Mouse (Mus musculus) midbrain, embryonic 15.5 days (tissue): ENCODE data around the gene Zfand6. TPM values are rescaled to one million over a fixed set of nuclear protein-coding genes. Genes with fewer than 3 reads are reported as not detected.
A peak's percentile ranks its signal among the peaks of the same experiment; 100 is the strongest.

ENCODE experiments used
- ATAC-seq: fragments of 200-750 bp; cut with Nextera tagmentation; replicated peaks from 2 replicates; pipeline ENCODE4 v1.8.0; 2017; ENCODE audit warnings: moderate TSS enrichment
- H3K27ac ChIP-seq: fragments of 300-500 bp; sonication (generic); 2 replicates; pipeline ENCODE4 v1.5.1; 2015; ENCODE audit warnings: mild to moderate bottlenecking, inconsistent platforms
- H3K27me3 ChIP-seq: fragments of 300-500 bp; sonication (generic); replicated peaks from 2 replicates; pipeline ENCODE4 v1.6.1; 2015; ENCODE audit warnings: inconsistent platforms
- H3K36me3 ChIP-seq: fragments of 300-500 bp; sonication (generic); replicated peaks from 2 replicates; pipeline ENCODE4 v1.6.1; 2015; ENCODE audit warnings: inconsistent platforms
- H3K4me1 ChIP-seq: fragments of 300-500 bp; sonication (generic); 2 replicates; pipeline ENCODE4 v1.6.1; 2015; ENCODE audit warnings: inconsistent platforms
- H3K4me2 ChIP-seq: fragments of 300-500 bp; sonication (generic); 2 replicates; pipeline ENCODE4 v1.6.1; 2015; ENCODE audit warnings: inconsistent platforms, mild to moderate bottlenecking, moderate library complexity
- H3K4me3 ChIP-seq: fragments of 300-500 bp; sonication (generic); 2 replicates; pipeline ENCODE4 v1.5.1; 2015; ENCODE audit warnings: mild to moderate bottlenecking, inconsistent platforms
- H3K9ac ChIP-seq: fragments of 300-500 bp; sonication (generic); 2 replicates; pipeline ENCODE4 v1.6.1; 2015; ENCODE audit warnings: mild to moderate bottlenecking, inconsistent platforms
- H3K9me3 ChIP-seq: fragments of 300-500 bp; sonication (generic); 2 replicates; pipeline ENCODE4 v1.6.1; 2016; ENCODE audit warnings: inconsistent platforms
- WGBS: fragments of 180-500 bp; shearing (Covaris S2); methylation state at CpG from one replicate; pipeline ENCODE4 v1.1.7; 2015; ENCODE audit warnings: mixed read lengths; 5-methylcytosine and 5-hydroxymethylcytosine counted together
- polyA plus RNA-seq: library from polyadenylated mRNA; unstranded; fragments of >200 nt; fragmentation: Nextera tagmentation; extraction: Ambion mirVana; gene quantifications from 2 replicates; pipeline ENCODE4 v1.2.1, GENCODE M21; 2015

The Zfand6 gene
- polyA plus RNA-seq: 171 and 178 TPM in 2 replicates

DNA sequence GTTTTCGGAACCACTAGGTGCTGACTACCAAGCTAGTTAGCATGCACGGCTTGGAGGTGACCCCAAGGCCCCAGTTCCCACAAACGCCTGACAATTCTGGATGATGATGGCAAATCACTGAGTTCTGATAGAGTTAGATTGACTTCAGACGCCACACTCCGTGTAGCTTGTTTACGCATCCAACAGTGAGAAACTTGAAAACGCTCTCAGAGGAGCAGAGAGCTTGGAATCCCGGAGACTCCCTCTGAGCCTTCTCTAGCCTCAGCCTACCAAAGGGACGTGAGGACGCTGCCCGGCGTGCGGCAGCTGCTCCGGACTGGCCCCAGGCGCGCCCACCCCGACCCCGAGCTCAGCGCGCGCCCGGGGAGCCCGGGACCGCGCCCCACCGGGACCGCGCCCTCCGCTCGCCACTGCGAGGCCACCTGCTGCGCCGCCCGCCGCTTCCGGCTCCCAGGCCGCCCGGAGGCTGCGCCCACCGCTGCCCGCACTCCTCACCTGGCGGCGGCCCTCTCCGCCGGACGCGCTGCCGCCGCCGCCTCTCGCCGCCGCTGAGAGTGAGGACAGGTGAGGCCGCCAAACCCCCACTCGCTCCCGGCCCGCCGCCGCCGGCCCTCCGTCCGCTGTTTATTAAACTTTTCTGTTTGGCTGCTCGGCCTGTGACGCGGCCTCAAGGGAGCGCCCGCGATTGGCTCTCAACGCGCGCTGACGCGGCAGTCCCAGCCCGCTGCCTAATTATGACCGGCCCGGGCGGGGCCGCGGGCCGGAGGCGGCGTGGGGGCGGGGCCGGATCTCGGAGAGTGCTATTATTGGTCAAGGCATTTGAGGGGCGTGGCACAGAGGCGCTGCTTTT, at the start of gene Zfand6:
Gene Zfand6, minus strand, starts transcription at position 709 of the 850 bp plus-strand sequence.
- Histone ChIP-seq H3K27me3 (no peaks in the 10 kb centered on the region), H3K36me3 (no peaks in the 10 kb centered on the region), H3K9ac (peak within 1 kb of the TSS; percentile 56), H3K4me3 (peak within 1 kb of the TSS; percentile 80), H3K27ac (peak within 1 kb of the TSS; percentile 58), H3K4me1 (0 out of 2 replicates have a peak, but pooled peaks cover 6% of the 10 kb centered on the region), H3K9me3 (no peaks in the 10 kb centered on the region), H3K4me2 (peak within 1 kb of the TSS; percentile 72)
- peak; percentile 99 for ATAC-seq
- WGBS: under 1% methylated on average over 84 of the region's 87 CpGs

DNA sequence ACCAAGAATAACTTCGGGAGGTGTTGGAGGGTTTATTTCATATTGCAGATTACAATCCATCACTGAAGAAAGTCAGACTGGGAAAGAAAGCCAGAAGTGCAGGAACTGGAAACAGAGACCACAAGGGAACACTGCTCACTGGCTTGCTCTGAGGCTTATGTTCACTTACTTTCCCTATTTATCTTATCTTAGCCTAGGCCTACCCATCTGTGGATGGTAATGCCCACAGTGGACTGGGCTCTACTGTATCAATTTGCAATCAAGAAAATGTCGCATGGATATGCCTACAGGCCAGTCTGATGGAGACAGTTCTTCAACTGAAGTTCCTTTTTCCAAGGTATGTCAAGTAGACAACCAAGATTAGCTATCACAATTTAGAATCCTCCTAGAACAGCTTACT, 47.0 kb upstream of the Zfand6 start:
- Histone ChIP-seq H3K4me2 (no peak overlapping the region), H3K27me3 (no peaks in the 10 kb centered on the region), H3K27ac (no peak overlapping the region), H3K4me1 (no peaks in the 10 kb centered on the region), H3K9ac (no peak overlapping the region), H3K4me3 (no peak overlapping the region), H3K36me3 (no peaks in the 10 kb centered on the region), H3K9me3 (no peaks in the 10 kb centered on the region)
- WGBS: 92% methylated on average over 2 of the region's 2 CpGs
- ATAC-seq: no peak

GRCm38 (mm10) chr7:84733038-84733437, 43.3 kb upstream of the Zfand6 start:
- no peaks in the 10 kb centered on the region for H3K36me3 ChIP-seq
- 73% methylated on average over 1 of the region's 1 CpGs for WGBS
- no peak for ATAC-seq

DNA sequence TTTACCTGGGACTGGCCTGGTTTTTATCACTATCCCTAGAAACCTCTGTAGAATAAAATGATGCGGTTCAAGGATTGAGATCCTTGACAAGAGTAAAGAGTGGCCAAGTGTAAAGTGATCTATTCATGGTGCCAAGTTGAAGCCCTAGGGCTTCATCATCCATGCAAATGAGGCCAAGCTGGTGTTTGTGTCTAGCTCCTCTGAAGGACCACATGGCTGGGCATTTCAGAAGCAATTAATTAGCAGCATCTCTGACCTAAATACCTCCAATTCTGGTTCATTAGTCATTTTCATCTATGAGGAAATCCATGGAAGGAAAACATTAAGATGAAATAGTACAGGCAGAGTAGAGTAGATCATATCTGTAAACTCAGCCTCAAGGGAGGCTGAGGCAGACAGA, 42.3 kb upstream of the Zfand6 start:
- no peak overlapping the region for H3K9ac ChIP-seq
- H3K27me3 ChIP-seq: no peaks in the 10 kb centered on the region
- H3K9me3 ChIP-seq: no peaks in the 10 kb centered on the region
- H3K36me3 ChIP-seq: no peaks in the 10 kb centered on the region
- no peak overlapping the region for H3K4me2 ChIP-seq
- no peak overlapping the region for H3K4me3 ChIP-seq
- 88% methylated on average over 1 of the region's 1 CpGs for WGBS
- H3K27ac ChIP-seq: no peak overlapping the region
- no peak for ATAC-seq
- no peaks in the 10 kb centered on the region for H3K4me1 ChIP-seq

More at GRCm38 (mm10) chr7:84733038-84733437, 43.3 kb upstream of the Zfand6 start:
- no peaks in the 10 kb centered on the region for H3K9me3 ChIP-seq
- H3K4me2 ChIP-seq: no peak overlapping the region
- H3K4me1 ChIP-seq: no peaks in the 10 kb centered on the region
- no peaks in the 10 kb centered on the region for H3K27me3 ChIP-seq
- no peak overlapping the region for H3K4me3 ChIP-seq
- H3K9ac ChIP-seq: no peak overlapping the region
- no peak overlapping the region for H3K27ac ChIP-seq

- Histone ChIP-seq H3K36me3 (no peaks in the 10 kb centered on the region), H3K4me3 (no peak overlapping the region), H3K9me3 (no peaks in the 10 kb centered on the region), H3K27ac (no peak overlapping the region), H3K27me3 (no peaks in the 10 kb centered on the region), H3K4me2 (no peak overlapping the region), H3K9ac (no peak overlapping the region), H3K4me1 (no peaks in the 10 kb centered on the region)
- 85% methylated on average over 3 of the region's 3 CpGs for WGBS
- no peak for ATAC-seq
Measured at GRCm38 (mm10) chr7:84731076-84731475, 41.3 kb upstream of the Zfand6 start.

GRCm38 (mm10) chr7:84722804-84723459, 33.2 kb upstream of the Zfand6 start:
- Histone ChIP-seq H3K9ac (no peak overlapping the region), H3K4me2 (no peak overlapping the region), H3K27ac (no peak overlapping the region), H3K27me3 (no peaks in the 10 kb centered on the region), H3K4me3 (no peak overlapping the region), H3K4me1 (no peaks in the 10 kb centered on the region), H3K9me3 (no peaks in the 10 kb centered on the region), H3K36me3 (no peaks in the 10 kb centered on the region)
- ATAC-seq: no peak
- WGBS: 77% methylated on average over 7 of the region's 7 CpGs

- no peaks in the 10 kb centered on the region for H3K9me3 ChIP-seq
- no peak overlapping the region for H3K27ac ChIP-seq
- H3K36me3 ChIP-seq: no peaks in the 10 kb centered on the region
- no peaks in the 10 kb centered on the region for H3K27me3 ChIP-seq
- no peaks in the 10 kb centered on the region for H3K4me1 ChIP-seq
- H3K4me2 ChIP-seq: no peak overlapping the region
- H3K4me3 ChIP-seq: no peak overlapping the region
- no peak for ATAC-seq
- H3K9ac ChIP-seq: no peak overlapping the region
Measured at GRCm38 (mm10) chr7:84710287-84710958, 20.7 kb upstream of the Zfand6 start.

- H3K27me3 ChIP-seq: no peaks in the 10 kb centered on the region
- no peak overlapping the region for H3K4me3 ChIP-seq
- no peak overlapping the region for H3K4me2 ChIP-seq
- 85% methylated on average over 3 of the region's 3 CpGs for whole genome bisulfite sequencing
- H3K36me3 ChIP-seq: no peaks in the 10 kb centered on the region
- no peak for ATAC-seq
- H3K9me3 ChIP-seq: no peaks in the 10 kb centered on the region
- H3K4me1 ChIP-seq: no peaks in the 10 kb centered on the region
- no peak overlapping the region for H3K9ac ChIP-seq
- H3K27ac ChIP-seq: no peak overlapping the region
Measured at GRCm38 (mm10) chr7:84706877-84707276, 17.1 kb upstream of the Zfand6 start.

DNA sequence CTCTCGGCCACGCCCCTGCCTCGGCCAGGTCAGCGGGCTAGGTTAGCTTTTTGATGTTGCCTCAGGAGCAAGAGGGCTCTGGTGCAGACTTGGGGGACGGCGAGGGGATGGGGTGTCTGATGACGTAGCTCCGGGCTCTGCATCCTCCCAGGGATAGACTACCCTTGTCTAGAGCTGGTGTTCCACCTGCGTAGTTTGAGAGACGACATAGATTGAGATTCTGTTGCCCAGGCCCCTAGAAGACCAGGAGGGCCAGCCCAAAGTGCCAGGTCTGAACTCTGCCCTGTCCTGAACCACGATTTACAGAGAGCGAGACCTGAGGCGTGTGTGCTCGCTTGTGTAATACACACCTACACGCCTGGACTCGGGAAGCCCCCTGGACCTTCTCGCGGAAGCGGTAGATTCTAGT, 346 bp upstream of the Zfand6 start:
- Histone ChIP-seq H3K27ac (peak overlapping the region; percentile 20; the same call in 1 of the 2 replicates), H3K36me3 (no peaks in the 10 kb centered on the region), H3K4me2 (peak overlapping the region; percentile 72), H3K9me3 (no peaks in the 10 kb centered on the region), H3K27me3 (no peaks in the 10 kb centered on the region), H3K4me3 (peak overlapping the region; percentile 80), H3K9ac (peak overlapping the region; percentile 38), H3K4me1 (0 out of 2 replicates have a peak, but pooled peaks cover 6% of the 10 kb centered on the region)
- WGBS: 4% methylated on average over 19 of the region's 19 CpGs
- peak; percentile 95 for ATAC-seq

- no peak for ATAC-seq
- no peak overlapping the region for H3K9ac ChIP-seq
- H3K4me1 ChIP-seq: 0 out of 2 replicates have a peak, but pooled peaks cover 6% of the 10 kb centered on the region
- H3K27me3 ChIP-seq: no peaks in the 10 kb centered on the region
- H3K4me2 ChIP-seq: 0 out of 2 replicates have a peak overlapping the region, but pooled peaks have one; percentile 72
- H3K36me3 ChIP-seq: no peaks in the 10 kb centered on the region
- H3K4me3 ChIP-seq: no peak overlapping the region
- no peaks in the 10 kb centered on the region for H3K9me3 ChIP-seq
- whole genome bisulfite sequencing: 63% methylated on average over 12 of the region's 12 CpGs
- H3K27ac ChIP-seq: no peak overlapping the region
Measured at GRCm38 (mm10) chr7:84687653-84688580, 1.8 kb downstream of the Zfand6 start.

DNA sequence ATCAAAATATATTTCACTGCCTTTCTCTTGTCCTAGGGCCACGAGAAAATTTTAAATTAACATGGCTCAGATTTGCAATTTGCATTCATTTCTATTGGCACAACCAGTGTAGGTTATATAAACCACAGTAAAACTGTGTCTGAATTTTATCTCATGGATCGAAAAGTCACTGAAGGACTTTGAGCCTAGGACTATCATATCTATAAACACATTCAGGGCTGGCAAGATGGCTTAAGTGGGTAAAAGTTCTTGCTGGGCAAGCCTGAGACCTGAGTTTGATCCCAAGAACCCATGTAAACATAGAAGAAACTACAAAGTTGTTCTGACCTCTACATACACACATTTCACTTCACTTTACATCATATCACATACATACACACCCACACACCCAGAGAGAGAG, 3.4 kb downstream of the Zfand6 start:
- H3K4me3 ChIP-seq: no peak overlapping the region
- H3K27me3 ChIP-seq: no peaks in the 10 kb centered on the region
- H3K9ac ChIP-seq: no peak overlapping the region
- H3K27ac ChIP-seq: no peak overlapping the region
- no peaks in the 10 kb centered on the region for H3K36me3 ChIP-seq
- H3K4me1 ChIP-seq: 0 out of 2 replicates have a peak, but pooled peaks cover 6% of the 10 kb centered on the region
- no peaks in the 10 kb centered on the region for H3K9me3 ChIP-seq
- no peak for ATAC-seq
- 86% methylated on average over 2 of the region's 2 CpGs for WGBS
- H3K4me2 ChIP-seq: no peak overlapping the region
